Mouse (Mus musculus) embryonic fibroblast, embryonic 13.5 days (primary cell): ENCODE results near the gene Setd1b.
"Not testable (repeated sequence)": the region's sequence is repeated elsewhere in the genome, so short reads cannot be mapped to it uniquely, and the experiment has no call there.

Experiments
- CTCF ChIP-seq: IDR thresholded peaks from 2 replicates; pipeline ENCODE4 v1.5.1; 2011; ENCODE audit warnings: mild to moderate bottlenecking, control low read depth, low read length, moderate library complexity, borderline replicate concordance; ENCODE audit not compliant: insufficient read depth
- POLR2A ChIP-seq: IDR thresholded peaks from 2 replicates; pipeline ENCODE4 v1.6.1; 2011; ENCODE audit warnings: low read depth, mild to moderate bottlenecking, control low read depth, low read length, moderate library complexity

- not testable (repeated sequence) for TF ChIP-seq CTCF, POLR2A
Measured at GRCm38 (mm10) chr5:123200816-123201522, 59.0 kb downstream of the Setd1b start.
